Mouse (Mus musculus): ENCODE results near the gene Cep89. TPM values are rescaled to one million over a fixed set of nuclear protein-coding genes. Genes with fewer than 3 reads are reported as not detected.
A peak's percentile ranks its signal among the peaks of the same experiment; 100 is the strongest.

The Cep89 gene
- 23.8 and 28.3 TPM in 2 replicates for polyA plus RNA-seq (2014; fragmentation: Nextera tagmentation; extraction: Ambion mirVana)

DNA sequence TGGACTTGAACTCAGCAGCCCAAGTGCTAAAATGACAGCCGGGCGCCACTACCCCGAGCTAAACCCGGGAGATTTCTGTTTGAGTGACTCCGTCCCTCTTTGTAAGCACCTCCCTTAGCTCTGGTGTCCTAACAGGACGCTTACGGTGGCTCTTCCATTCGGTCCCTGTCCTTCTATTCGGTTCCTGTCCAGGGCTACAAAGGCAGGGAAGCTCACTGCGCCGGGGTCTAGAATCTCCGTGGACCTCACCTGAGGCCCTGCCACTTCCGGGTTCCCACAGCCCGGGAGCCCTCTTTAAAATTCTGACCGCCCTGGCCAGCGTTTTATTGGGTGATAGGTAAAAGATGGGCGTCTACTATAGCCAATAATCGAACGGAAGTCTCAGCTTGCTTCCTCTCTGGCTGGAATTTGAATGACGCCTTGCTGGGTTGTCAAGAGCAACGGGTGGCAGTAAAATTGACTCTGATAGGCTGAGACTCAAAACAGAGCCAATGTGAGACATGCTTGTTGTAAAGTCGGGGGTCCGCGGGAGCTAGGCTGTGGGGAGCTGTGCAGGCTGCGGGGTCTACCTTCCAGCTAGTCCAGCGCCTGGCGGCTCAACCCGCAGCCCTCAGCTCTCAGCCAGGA is at the start of gene Cep89, which contains the start of gene Faap24:
Gene Cep89, plus strand, starts transcription at position 494 of the 627 bp plus-strand sequence.
Gene Faap24, minus strand, starts transcription at position 295 of the 627 bp plus-strand sequence.
- Histone ChIP-seq H3K9me3 (replicated peaks; ENCODE audit: control insufficient read depth, low read length) (no peaks in the 10 kb centered on the region), H3K4me1 (ENCODE audit: control insufficient read depth, insufficient read depth, low read length) (peaks cover 15% of the 10 kb centered on the region), H3K27ac (ENCODE audit: low read depth, low read length) (no peak within 1 kb of the TSS), H3K4me2 (ENCODE audit: low read length) (peak within 1 kb of the TSS; percentile 83), H3K27me3 (replicated peaks; ENCODE audit: control insufficient read depth, insufficient read depth, low read length) (no peaks in the 10 kb centered on the region), H3K4me3 (ENCODE audit: low read depth, low read length) (peak within 1 kb of the TSS; percentile 61), H3K36me3 (ENCODE audit: control insufficient read depth, insufficient read depth, low read length) (peaks cover 46% of the 10 kb centered on the region), H3K9ac (ENCODE audit: low read length) (peak within 1 kb of the TSS; percentile 73)
- WGBS: under 1% methylated on average over 28 of the region's 28 CpGs
- peak; percentile 99 for ATAC-seq
- DNase-seq (ENCODE audit: low spot score): peak; percentile 99

- Histone ChIP-seq H3K9ac (ENCODE audit: low read length) (no peak overlapping the region), H3K4me2 (ENCODE audit: low read length) (no peak overlapping the region), H3K4me3 (ENCODE audit: low read depth, low read length) (no peak overlapping the region), H3K27ac (ENCODE audit: low read depth, low read length) (no peak overlapping the region), H3K4me1 (ENCODE audit: control insufficient read depth, insufficient read depth, low read length) (no peaks in the 10 kb centered on the region), H3K36me3 (ENCODE audit: control insufficient read depth, insufficient read depth, low read length) (no peaks in the 10 kb centered on the region), H3K9me3 (replicated peaks; ENCODE audit: control insufficient read depth, low read length) (no peaks in the 10 kb centered on the region), H3K27me3 (replicated peaks; ENCODE audit: control insufficient read depth, insufficient read depth, low read length) (no peaks in the 10 kb centered on the region)
- no peak for ATAC-seq
- no peak for DNase-seq (ENCODE audit: low spot score)
- WGBS: 77% methylated on average over 18 of the region's 18 CpGs
Observed at GRCm38 (mm10) chr7:35347918-35348700, 48.7 kb upstream of the Cep89 start.

GRCm38 (mm10) chr7:35349022-35349421 is 47.8 kb upstream of the Cep89 start:
- H3K36me3 ChIP-seq (ENCODE audit: control insufficient read depth, insufficient read depth, low read length): no peaks in the 10 kb centered on the region
- no peaks in the 10 kb centered on the region for H3K9me3 ChIP-seq (replicated peaks; ENCODE audit: control insufficient read depth, low read length)
- DNase-seq (ENCODE audit: low spot score): no peak
- WGBS: 93% methylated on average over 4 of the region's 4 CpGs
- no peaks in the 10 kb centered on the region for H3K4me1 ChIP-seq (ENCODE audit: control insufficient read depth, insufficient read depth, low read length)
- H3K4me3 ChIP-seq (ENCODE audit: low read depth, low read length): no peak overlapping the region
- no peak overlapping the region for H3K4me2 ChIP-seq (ENCODE audit: low read length)
- ATAC-seq: no peak
- H3K27me3 ChIP-seq (replicated peaks; ENCODE audit: control insufficient read depth, insufficient read depth, low read length): no peaks in the 10 kb centered on the region
- H3K9ac ChIP-seq (ENCODE audit: low read length): no peak overlapping the region
- no peak overlapping the region for H3K27ac ChIP-seq (ENCODE audit: low read depth, low read length)

GRCm38 (mm10) chr7:35349886-35350684 is 46.8 kb upstream of the Cep89 start:
- no peak overlapping the region for H3K27ac ChIP-seq (ENCODE audit: low read depth, low read length)
- no peak overlapping the region for H3K4me2 ChIP-seq (ENCODE audit: low read length)
- H3K4me3 ChIP-seq (ENCODE audit: low read depth, low read length): no peak overlapping the region
- no peaks in the 10 kb centered on the region for H3K27me3 ChIP-seq (replicated peaks; ENCODE audit: control insufficient read depth, insufficient read depth, low read length)
- H3K9me3 ChIP-seq (replicated peaks; ENCODE audit: control insufficient read depth, low read length): no peaks in the 10 kb centered on the region
- H3K4me1 ChIP-seq (ENCODE audit: control insufficient read depth, insufficient read depth, low read length): no peaks in the 10 kb centered on the region
- DNase-seq (ENCODE audit: low spot score) (no peak), ATAC-seq (no peak)
- no peak overlapping the region for H3K9ac ChIP-seq (ENCODE audit: low read length)
- WGBS: 94% methylated on average over 8 of the region's 8 CpGs
- no peaks in the 10 kb centered on the region for H3K36me3 ChIP-seq (ENCODE audit: control insufficient read depth, insufficient read depth, low read length)

DNA sequence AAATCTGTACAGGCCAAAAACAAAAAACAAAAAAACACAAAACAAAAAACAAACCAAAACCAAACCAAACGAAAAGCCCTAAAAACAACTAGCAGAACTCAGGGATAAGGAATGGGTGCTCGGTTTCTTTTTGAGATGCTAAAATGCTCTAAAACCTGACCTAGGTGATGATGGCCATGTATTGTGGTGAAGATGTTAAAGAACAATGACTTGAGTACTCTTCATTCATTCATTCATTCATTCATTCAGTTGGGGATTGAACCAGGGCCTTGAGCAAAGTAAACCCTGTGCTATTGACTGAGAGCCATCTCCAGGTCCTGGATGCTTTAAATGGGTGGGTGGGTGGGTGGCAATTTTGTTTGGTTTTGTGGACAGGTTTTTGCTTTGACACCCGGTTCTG is 45.7 kb upstream of the Cep89 start:
- DNase-seq (ENCODE audit: low spot score) (no peak), ATAC-seq (no peak)
- Histone ChIP-seq H3K9ac (ENCODE audit: low read length) (no peak overlapping the region), H3K4me3 (ENCODE audit: low read depth, low read length) (no peak overlapping the region), H3K36me3 (ENCODE audit: control insufficient read depth, insufficient read depth, low read length) (no peaks in the 10 kb centered on the region), H3K4me2 (ENCODE audit: low read length) (no peak overlapping the region), H3K27ac (ENCODE audit: low read depth, low read length) (no peak overlapping the region), H3K9me3 (replicated peaks; ENCODE audit: control insufficient read depth, low read length) (no peaks in the 10 kb centered on the region), H3K27me3 (replicated peaks; ENCODE audit: control insufficient read depth, insufficient read depth, low read length) (no peaks in the 10 kb centered on the region), H3K4me1 (ENCODE audit: control insufficient read depth, insufficient read depth, low read length) (no peaks in the 10 kb centered on the region)
- 87% methylated on average over 3 of the region's 3 CpGs for WGBS

DNA sequence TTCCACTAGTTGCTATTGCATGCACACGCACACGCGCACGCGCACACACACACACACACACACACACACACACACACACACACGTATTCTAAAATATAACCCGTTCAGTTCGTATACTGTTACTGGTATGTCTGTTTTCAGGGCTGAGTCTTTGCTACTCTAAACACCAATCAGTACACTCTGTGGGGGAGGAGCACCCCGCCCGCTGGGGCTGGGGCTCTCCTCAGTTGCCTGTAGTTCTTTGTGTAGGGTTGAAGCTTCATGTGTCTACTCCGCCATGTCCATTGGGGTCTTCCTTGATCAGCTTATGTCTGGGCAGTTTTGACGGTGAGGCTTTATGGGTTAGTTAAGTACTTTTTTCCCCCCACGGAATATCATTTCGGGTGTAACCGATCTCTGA is 43.5 kb upstream of the Cep89 start:
- ATAC-seq (no peak), DNase-seq (ENCODE audit: low spot score) (no peak)
- H3K4me2 ChIP-seq (ENCODE audit: low read length): no peak overlapping the region
- H3K9ac ChIP-seq (ENCODE audit: low read length): no peak overlapping the region
- no peaks in the 10 kb centered on the region for H3K4me1 ChIP-seq (ENCODE audit: control insufficient read depth, insufficient read depth, low read length)
- H3K4me3 ChIP-seq (ENCODE audit: low read depth, low read length): no peak overlapping the region
- no peak overlapping the region for H3K27ac ChIP-seq (ENCODE audit: low read depth, low read length)
- WGBS: 97% methylated on average over 15 of the region's 15 CpGs
- H3K36me3 ChIP-seq (ENCODE audit: control insufficient read depth, insufficient read depth, low read length): no peaks in the 10 kb centered on the region
- H3K9me3 ChIP-seq (replicated peaks; ENCODE audit: control insufficient read depth, low read length): no peaks in the 10 kb centered on the region
- H3K27me3 ChIP-seq (replicated peaks; ENCODE audit: control insufficient read depth, insufficient read depth, low read length): no peaks in the 10 kb centered on the region

- Histone ChIP-seq H3K4me2 (ENCODE audit: low read length) (no peak overlapping the region), H3K27ac (ENCODE audit: low read depth, low read length) (no peak overlapping the region), H3K9ac (ENCODE audit: low read length) (no peak overlapping the region), H3K9me3 (replicated peaks; ENCODE audit: control insufficient read depth, low read length) (no peaks in the 10 kb centered on the region), H3K4me1 (ENCODE audit: control insufficient read depth, insufficient read depth, low read length) (no peaks in the 10 kb centered on the region), H3K4me3 (ENCODE audit: low read depth, low read length) (no peak overlapping the region), H3K27me3 (replicated peaks; ENCODE audit: control insufficient read depth, insufficient read depth, low read length) (no peaks in the 10 kb centered on the region), H3K36me3 (ENCODE audit: control insufficient read depth, insufficient read depth, low read length) (no peaks in the 10 kb centered on the region)
- ATAC-seq (no peak), DNase-seq (ENCODE audit: low spot score) (no peak)
- 88% methylated on average over 5 of the region's 5 CpGs for WGBS
Observed at GRCm38 (mm10) chr7:35355303-35355872, 41.4 kb upstream of the Cep89 start.

DNA sequence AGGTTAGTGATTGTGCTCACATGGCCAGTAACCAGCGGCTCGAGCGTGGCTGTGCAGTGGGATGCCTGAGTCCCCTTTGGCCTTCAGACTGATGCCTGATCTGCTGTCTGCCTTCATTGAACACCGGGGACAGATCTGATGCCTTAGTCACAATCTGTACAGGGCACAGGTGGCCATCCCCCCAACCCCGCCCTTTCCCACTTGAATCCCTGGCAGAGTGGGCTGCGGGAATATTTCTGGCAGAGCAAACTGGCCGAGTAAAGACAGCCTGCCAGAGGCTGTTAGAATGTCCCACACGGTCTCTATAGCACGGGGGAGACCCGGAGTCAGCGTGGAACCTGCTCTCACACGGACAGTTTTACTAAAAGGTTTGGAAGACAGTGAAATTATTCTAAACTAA is 39.2 kb upstream of the Cep89 start:
- H3K4me1 ChIP-seq (ENCODE audit: control insufficient read depth, insufficient read depth, low read length): no peaks in the 10 kb centered on the region
- no peaks in the 10 kb centered on the region for H3K9me3 ChIP-seq (replicated peaks; ENCODE audit: control insufficient read depth, low read length)
- H3K4me3 ChIP-seq (ENCODE audit: low read depth, low read length): no peak overlapping the region
- DNase-seq (ENCODE audit: low spot score) (no peak), ATAC-seq (no peak)
- no peaks in the 10 kb centered on the region for H3K27me3 ChIP-seq (replicated peaks; ENCODE audit: control insufficient read depth, insufficient read depth, low read length)
- H3K9ac ChIP-seq (ENCODE audit: low read length): no peak overlapping the region
- H3K36me3 ChIP-seq (ENCODE audit: control insufficient read depth, insufficient read depth, low read length): no peaks in the 10 kb centered on the region
- 87% methylated on average over 12 of the region's 12 CpGs for WGBS
- H3K27ac ChIP-seq (ENCODE audit: low read depth, low read length): no peak overlapping the region
- H3K4me2 ChIP-seq (ENCODE audit: low read length): no peak overlapping the region

Data from forebrain, embryonic 14.5 days (tissue).